Mouse (Mus musculus): Measurements from ENCODE around the gene Clock.

The Clock gene

DNA sequence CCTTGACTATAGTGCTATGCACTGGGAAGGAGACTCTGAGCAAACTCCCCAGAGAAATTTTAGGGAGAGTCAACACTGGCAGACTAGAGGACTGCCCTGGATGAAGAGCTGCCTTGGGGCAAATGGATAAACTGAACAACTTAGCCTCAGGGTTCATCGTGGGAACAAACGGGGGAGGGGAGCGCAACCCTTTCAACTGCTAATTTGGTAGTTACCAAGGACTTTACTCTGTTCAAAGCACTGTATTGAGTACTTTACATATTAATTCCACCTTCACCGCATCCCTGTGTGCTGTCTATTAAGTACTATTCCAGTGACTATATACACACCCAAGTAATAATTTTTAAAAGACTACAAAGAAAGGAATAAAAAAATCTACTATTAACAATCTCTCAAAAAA, 18.9 kb downstream of the Clock start:
- in situ Hi-C loops (cut with MboI, MseI) = no loop called here

DNA sequence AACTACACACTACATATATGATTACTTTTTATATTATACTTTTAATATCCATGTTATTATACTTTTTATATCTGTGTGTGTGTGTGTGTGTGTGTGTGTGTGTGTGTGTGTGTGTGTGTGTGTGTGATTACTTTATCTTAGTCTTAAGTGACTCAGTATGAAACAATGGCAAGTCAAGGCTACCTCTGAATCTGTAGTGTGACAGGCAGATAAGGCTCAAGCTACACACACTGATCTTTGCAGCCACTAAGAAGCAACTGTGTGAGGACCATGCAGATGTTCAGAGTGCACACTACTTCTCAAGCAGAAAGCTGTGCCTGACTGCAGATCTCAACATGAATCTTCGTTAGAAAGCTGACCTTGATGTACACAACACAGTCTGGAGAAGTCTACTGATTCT, 20.7 kb downstream of the Clock start:
- in situ Hi-C loops (cut with MboI, MseI) = no loop called here

DNA sequence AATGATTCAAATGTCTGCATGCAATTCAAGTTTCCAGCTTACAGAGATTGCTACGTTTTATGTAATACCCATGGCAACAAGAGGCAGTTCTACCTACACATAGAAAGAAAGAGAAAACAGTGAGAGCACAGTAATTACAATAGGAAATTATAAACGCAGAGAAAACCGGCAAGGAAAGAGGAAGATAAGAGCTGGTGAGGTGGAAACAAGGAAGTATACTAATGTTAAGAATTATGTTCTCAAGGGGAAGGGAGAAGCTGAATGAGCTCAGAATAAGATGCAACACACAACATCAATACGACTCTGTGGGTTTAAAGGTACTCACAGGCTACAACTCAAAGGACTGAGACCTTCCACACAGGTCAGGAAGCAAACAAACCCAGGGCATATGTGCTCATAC, 29.6 kb downstream of the Clock start:
- in situ Hi-C loops (cut with MboI, MseI) = no loop called here

DNA sequence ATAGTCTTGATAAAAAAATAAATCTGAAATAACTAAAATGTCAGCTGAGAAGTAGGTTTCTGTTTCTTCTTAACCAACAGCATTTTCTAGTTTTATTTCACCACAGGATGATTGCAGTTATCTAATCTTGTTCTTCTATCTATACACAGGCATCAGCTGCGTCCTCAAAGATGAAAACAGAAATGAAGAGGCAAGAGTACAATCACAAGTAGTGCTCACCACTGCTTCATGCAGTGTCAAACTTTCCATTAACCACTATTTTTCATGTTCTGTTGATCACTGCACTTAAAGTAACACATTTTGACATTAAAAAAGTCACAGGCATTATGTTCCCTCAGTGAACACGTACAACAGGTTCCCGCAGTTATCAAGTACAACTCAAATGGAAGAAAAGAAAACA, 53.6 kb downstream of the Clock start:
- in situ Hi-C loops (cut with MboI, MseI) = loop anchor here in 1 of 2 experiments (5.0 kb wide), 1 partner anchor 81 kb away; the partner anchor contains the start of gene Pdcl2

DNA sequence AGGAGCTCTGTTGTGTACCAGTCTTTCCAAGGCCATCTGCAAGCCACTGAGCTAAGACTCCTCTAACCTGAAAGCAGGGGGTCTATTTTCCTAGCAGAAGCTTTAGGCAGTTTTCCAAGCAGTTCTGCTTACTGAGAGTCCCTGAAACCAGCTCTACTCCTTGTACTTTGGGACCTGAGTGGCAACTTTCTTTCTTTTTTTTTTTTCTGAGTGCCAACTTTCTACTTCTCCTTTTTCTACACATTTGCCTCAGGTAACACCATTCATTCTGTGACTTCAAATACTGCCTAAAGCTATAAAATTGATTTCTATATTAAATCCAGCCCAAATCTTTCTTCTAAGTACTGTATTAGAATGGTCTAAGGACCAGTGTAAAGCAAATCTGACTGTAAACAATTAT, 58.1 kb downstream of the Clock start:
- in situ Hi-C loops (cut with MboI, MseI) = no loop called here

DNA sequence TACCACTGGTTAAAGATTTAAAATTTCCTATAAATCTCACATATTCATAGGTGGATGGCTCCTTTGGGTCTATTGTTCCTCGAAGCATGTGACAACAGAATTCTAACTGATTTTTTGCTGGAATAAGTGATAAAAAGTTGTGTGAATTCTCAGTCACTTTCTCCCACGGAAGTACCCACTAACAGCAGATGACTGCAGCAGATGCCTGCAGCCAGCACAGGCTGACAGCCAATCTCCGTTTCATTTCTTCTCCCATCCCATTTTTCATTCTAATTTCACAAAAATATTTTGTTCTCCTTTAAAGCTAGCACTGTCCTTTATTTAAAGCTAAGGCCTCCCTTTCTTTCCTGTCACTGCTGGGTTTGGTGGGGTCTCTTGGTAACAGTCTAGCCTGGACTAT, 59.2 kb downstream of the Clock start:
- in situ Hi-C loops (cut with MboI, MseI) = no loop called here

DNA sequence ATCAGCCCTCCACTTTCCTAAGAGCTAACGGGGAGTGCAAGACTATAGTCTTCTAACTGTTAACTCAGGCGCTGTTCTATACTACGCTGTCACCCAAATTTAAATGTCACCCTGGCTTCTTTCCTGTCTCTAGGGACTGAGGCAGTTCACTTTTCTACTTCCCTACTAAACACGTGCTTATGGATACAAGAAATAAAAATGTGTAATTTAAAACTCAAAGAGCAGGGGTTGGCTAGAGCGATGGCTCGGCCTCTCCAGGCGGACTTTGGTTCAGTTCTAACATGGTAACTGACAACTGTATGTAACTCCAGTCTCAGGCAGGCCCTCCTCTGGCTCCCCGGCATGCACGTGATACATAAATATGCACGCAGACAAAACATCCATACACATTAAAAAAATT, 60.2 kb downstream of the Clock start:
- in situ Hi-C loops (cut with MboI, MseI) = no loop called here

DNA sequence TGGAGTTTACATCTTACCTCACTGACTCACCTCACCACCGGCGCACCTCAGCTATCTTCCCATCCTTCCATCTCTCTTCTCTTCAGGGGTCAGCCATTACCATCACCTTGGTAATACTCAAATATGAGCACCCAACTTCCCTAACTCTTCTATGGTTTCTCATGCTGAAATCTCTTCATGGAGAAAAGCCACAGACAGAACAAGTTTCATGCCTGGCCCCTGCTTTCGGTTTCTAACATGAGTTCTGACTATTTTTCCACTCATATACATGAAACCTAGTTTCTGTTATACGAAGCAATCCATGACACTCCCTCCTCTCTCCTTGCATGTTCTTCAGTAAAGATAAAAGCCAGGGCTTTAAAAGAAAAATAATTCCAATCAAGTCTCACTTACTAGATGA, 60.7 kb downstream of the Clock start:
- in situ Hi-C loops (cut with MboI, MseI) = no loop called here

DNA sequence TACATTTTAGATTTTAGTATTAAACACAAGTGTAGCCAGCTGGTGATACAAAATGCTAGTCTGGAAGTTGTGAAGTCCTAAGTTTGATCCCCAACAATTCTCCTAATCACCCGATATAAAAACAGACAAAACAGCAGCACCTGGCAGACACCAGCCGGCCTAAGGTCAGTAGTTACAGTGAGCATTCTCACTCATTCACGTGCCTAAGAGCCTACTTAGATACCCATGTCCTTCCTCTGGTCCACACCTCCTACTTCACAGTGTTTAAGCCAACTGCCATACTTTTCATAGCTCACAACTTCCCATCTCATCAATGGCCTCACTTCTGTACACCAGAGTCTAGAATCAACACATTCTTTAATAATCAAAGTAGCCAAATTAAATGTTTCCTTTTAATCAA, 61.3 kb downstream of the Clock start:
- in situ Hi-C loops (cut with MboI, MseI) = no loop called here

DNA sequence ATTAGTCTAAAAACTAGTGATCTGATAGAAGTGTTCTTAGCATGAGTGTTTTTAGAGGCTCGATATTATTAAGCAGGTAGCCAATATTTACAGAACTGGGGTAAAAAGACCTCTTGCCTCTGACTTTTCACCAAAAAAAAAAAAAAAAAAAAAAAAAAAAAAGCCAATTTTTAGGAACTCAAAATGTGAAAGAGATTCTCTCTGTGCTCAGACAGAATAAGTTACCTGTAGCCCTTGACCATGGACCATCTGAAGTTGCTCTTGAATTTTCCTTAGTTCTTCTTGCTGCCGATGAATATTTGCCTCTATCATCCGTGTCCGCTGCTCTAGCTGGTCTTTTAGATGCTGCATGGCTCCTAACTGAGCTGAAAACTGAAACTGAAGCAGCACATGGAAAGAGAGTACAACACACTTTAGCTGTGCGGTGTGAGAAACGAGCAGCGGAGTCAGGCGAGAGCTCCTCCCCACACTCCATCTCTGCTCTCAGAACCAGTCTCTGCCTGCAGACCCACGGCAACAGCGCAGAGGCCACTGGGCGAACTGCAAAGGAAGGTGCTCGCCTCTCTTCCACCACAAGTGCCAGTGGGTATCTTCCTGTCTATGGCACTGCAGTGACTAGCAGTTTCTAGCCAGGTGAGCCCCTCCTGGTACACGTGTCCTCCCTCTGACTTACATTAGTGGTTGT, 73.3 kb downstream of the Clock start:
- in situ Hi-C loops (cut with MboI, MseI) = no loop called here

DNA sequence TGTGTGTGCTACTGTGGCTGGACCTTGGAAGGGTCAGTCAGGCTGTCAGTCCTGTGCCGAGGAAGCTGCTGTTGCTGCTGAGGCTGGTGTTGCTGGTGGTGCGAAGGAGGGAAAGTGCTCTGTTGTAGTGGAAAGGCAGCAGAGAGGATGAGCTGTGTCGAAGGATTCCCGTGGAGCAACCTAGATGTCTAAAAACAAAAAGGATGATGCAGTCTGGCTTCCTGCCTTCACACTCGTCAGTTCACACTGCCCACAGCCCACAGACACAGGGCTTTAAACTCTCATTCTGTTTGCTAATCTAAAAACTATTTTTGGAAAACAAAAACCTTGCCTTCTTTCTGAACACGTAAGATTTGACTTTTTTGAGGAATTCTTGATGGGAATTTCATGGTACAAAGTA, 87.9 kb downstream of the Clock start:
- in situ Hi-C loops (cut with MboI, MseI) = no loop called here

DNA sequence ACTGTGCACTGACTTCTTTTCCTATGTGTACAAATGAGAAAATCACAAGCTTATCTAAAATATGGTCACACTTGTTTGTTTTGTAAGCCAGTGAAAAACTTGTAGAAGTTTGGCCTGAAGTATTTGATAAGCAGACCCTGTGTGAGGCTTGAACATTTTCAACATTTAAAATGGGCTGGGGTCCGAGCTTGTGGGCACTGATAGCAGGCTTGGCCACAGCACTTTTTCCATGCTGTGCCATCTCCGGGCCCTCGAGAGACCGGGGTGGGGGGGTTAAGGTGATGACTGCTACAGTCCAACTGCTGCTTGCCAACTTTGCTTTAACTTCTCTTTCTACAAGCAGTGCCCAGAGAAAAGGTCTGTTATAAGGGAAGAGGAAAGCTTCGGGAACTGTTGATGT, 96.5 kb downstream of the Clock start:
- in situ Hi-C loops (cut with MboI, MseI) = loop anchor here in 1 of 2 experiments (10.0 kb wide), 1 partner anchor 1983 kb away; no protein-coding TSS in a partner anchor

DNA sequence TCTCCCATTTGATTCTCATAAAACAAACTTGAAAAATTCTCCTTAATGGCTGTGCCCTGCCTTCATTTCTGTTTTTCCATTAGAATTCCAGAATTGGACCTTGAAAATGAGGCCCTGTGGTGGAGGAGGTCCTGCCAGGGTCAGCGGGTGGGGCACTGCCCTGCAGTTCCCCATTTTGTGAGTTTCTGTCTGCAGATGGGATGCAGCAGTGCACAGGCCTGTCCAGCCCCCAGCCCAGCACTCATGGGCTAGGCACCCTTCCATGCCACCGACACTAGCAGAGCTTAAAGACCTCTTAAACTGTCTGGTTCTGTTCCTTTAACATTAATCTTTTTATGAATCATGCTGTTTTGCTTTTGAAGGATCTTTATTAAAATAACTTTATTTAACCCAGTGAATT, 98.7 kb downstream of the Clock start:
- in situ Hi-C loops (cut with MboI, MseI) = loop anchor here in 1 of 2 experiments (10.0 kb wide), 1 partner anchor 1981 kb away; no protein-coding TSS in a partner anchor

DNA sequence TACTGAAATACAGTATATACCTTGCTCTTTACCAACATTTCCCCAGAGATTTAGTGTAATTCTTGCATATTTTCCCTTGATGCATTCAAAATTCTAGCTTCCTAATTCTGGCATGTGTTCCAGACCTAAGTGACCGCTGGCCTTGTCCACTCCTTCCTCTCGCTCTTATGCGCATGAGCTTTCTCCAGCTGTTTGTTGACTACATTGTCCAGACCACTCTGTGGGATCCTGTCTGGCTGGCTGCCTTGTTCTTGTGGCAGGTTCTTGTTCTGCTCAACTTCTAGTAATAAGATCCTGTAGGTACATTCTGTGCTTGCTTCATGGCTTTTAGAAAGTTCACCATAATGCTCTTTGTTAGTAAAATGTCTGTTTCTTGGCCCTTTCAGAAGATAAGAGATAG, 101.4 kb downstream of the Clock start:
- in situ Hi-C loops (cut with MboI, MseI) = loop anchor here in 1 of 2 experiments (10.0 kb wide), 1 partner anchor 1978 kb away; no protein-coding TSS in a partner anchor

DNA sequence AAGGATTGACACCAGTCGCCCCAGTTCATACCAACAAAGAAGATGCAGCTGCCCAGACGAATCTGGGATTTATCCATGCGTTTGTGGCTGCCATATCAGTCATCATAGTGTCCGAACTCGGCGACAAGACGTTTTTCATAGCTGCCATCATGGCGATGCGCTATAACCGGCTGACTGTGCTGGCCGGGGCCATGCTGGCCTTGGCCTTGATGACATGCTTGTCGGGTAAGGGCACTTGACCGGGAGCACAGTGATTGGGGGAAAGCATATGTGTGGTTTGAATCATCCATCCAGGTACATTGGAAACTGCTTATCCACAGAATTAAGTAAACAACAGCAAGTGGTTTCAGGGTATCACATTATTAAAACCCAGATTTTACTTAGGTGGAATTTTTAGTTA, 105.2 kb downstream of the Clock start:
- in situ Hi-C loops (cut with MboI, MseI) = no loop called here

DNA sequence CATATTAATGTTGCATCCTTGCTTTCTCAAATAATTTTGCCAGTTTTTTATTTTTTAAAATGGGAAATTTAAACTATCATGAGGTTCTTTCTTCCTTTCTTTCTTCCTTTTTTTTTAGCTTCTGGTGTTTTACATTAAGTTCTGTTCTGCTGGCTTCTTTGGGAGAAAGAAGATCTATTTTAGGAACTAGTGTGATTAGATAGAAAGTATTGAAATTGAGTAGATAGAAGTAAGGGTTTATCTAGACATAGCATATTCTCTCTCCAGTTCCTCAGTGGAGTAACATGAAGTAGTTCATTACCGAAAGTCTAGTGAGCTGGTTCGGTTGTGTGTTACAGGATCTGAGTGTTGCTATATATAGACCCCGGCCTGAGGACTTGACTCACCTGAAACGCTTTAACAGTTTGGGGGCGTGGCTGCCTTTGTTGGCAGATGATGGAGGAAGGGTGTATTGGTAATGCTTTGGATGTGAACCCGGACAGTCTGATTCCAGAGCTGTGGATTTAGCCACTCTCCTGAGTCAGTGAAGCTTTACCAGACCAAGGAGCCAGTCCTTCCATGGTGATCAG, 110.1 kb downstream of the Clock start:
- in situ Hi-C loops (cut with MboI, MseI) = no loop called here

DNA sequence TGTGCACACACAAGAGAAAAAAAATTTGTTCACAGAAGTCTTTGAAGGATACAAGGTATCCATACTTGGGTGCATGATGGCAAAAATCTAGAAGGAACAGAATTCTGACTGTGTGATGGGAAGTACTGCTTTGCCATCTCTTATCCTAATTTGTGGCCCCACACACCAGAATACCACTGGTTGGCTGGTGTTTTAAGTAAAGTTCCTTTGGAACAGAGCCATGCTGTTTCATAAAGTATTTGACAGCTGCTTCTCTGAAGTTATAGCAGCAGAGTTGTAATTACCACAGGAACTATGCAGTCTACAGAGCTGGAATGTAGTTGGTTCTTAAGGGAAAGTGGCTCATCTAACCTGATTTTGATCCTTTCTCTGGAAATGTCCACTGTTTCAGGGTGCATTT, 111.5 kb downstream of the Clock start:
- in situ Hi-C loops (cut with MboI, MseI) = no loop called here

DNA sequence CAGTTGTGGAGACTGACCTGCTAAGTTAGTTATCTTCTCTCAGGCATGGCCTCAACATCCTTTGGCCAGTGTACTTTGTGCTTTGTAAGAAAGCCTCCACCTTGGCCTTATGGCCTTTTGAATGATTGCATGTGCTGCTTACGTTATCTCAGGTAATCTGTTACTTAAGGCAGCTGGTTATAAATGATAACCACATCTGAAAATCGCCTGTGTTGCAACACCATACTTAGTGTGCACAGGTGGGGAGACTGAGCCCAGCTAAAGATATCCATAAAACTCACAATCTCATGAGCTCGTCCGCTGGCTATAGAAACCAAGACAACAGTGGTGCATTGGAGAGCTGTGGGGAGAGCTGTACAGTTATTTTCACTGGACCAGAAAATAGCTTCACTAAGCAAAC, 114.0 kb downstream of the Clock start:
- in situ Hi-C loops (cut with MboI, MseI) = no loop called here

DNA sequence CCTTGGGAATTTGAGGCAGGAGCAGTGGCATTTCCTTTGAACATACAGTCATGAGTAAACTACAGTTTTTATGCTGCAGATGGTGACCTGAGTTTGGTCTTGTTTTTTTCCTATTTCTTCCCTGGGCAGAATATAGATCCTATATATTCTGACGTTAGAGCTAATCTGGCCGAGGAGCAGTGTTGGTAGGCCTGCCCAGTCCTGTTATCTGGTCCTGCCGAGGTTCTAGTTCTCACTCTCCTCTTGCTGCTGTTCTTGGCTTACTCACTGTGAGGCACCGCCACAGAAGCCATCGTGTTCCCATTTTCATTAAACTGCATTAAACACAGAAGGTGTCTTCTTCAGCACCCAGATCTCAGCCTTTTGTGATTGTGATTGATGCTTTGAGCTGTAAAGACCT, 116.7 kb downstream of the Clock start:
- in situ Hi-C loops (cut with MboI, MseI) = loop anchor here in 1 of 2 experiments (5.0 to 10.0 kb wide), 3 partner anchors 51 to 347 kb away; partner anchors contain the start of gene Clock

DNA sequence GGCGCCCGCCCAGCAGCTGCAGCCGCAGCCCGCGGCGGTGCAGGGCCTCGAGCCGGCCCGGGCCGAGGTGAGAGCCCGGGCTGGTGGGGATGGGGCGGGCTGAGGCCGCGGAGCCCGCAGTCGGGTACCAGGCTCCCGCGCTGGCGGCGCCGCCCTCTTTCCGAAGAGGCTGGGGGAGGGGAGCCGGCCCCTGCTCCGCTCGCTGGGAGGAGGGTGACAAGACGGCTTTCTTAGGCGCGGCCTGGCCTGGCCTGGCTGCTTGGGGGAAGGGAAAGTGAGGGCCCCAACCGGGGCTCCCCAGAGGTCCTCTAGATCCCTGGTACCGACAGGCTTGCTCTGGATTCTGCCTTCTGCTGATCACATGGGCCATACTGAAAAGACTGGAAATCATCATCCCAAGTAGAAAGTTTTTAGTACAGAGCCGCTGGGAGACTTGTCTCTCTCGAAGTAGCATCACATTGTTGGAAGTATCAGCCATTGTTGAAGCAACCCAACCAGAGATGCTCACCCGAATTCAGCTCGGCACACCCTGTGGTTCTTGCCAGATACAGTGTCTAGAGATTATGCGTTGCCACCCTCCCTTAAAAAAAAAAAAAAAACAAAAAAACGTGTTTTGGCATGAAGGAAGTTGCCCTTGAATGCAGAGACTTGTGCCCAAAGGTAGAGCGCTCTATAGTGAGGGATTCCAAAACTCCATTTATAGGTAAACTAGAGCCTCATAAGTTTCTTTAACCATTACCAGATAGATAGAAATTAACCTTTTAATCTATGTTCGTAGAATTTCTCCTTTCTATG, 120.1 kb downstream of the Clock start:
- in situ Hi-C loops (cut with MboI, MseI) = loop anchor here in 1 of 2 experiments (5.0 to 10.0 kb wide), 3 partner anchors 47 to 350 kb away; partner anchors contain the start of gene Clock

DNA sequence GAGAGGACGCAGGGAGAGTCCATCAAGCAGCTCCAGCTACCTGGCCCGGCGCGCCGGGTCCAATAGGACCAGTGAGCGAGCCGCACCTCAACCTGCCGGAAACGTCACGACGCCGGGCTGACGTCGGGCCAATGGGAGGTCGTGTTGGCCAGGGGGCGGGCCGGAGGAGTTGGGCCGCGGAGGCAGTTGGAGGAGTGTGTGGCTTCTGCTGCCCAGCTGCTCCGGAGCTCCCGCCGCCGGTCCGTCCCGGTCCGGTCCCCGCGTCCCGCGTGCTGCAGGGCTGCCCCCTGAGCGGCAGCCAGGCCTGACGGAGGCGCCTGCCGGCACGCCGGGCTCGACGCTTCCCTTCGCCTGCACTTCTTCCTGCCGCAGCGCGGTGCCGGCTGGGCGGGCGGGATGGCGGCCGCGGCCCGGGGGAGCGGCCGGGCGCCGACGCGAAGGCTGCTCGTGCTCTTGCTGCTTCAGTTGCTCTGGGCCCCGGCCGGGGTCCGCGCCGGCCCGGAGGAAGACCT, 120.8 kb downstream of the Clock start, which contains the start of gene Tmem165:
Gene Tmem165, plus strand, starts transcription at position 131 of the 512 bp plus-strand sequence.
- in situ Hi-C loops (cut with MboI, MseI) = loop anchor here in 1 of 2 experiments (10.0 kb wide), 2 partner anchors 121 to 351 kb away; partner anchors contain the start of gene Clock

Data from T-helper 17 cell (primary cell).